Mouse (Mus musculus) C2C12 (cell line): ENCODE data around the gene Mras.

Experiments
- CEBPB ChIP-seq: IDR thresholded peaks from one replicate; pipeline ENCODE4 v1.6.1; 2011; ENCODE audit warnings: low read depth, mild to moderate bottlenecking, control low read depth, moderate library complexity
- CTCF ChIP-seq: IDR thresholded peaks from one replicate; pipeline ENCODE4 v1.5.1; 2011; ENCODE audit not compliant: control insufficient read depth, insufficient read depth, insufficient read length
- FOSL1 ChIP-seq: IDR thresholded peaks from one replicate; pipeline ENCODE4 v1.8.0; 2011; ENCODE audit warnings: mild to moderate bottlenecking, low read length; ENCODE audit not compliant: poor library complexity, insufficient read depth, severe bottlenecking
- MAX ChIP-seq: IDR thresholded peaks from one replicate; pipeline ENCODE4 v1.6.1; 2011; ENCODE audit warnings: mild to moderate bottlenecking, control low read depth
- MYOD1 ChIP-seq: IDR thresholded peaks from one replicate; pipeline ENCODE4 v1.6.1; 2011; ENCODE audit warnings: low read depth; ENCODE audit not compliant: control insufficient read depth, insufficient read length
- MYOG ChIP-seq: IDR thresholded peaks from one replicate; pipeline ENCODE4 v1.6.1; 2011; ENCODE audit not compliant: control insufficient read depth, insufficient read length; ENCODE audit errors: extremely low read depth
- USF1 ChIP-seq: IDR thresholded peaks from one replicate; pipeline ENCODE4 v1.6.1; 2011; ENCODE audit warnings: low read depth, mild to moderate bottlenecking, control low read depth, moderate library complexity

- TF ChIP-seq USF1 (no peak), CTCF (no peak), MAX (no peak), MYOG (no peak), MYOD1 (no peak), CEBPB (no peak), FOSL1 (no peak)
Measured at GRCm38 (mm10) chr9:99485144-99485543, 48.0 kb upstream of the Mras start.
